Mouse (Mus musculus) layer of hippocampus, postnatal 36 days (tissue): ENCODE data around the gene 1700016C15Rik. TPM values are rescaled to one million over a fixed set of nuclear protein-coding genes. Genes with fewer than 3 reads are reported as not detected.

ENCODE experiments used
- DNase-seq, 2 experiments: peaks; one replicate each; pipeline ENCODE4 v3.0.0; 2022
- total RNA-seq, 2 experiments: library from RNA; stranded (reverse); gene quantifications; 2 replicates each; pipeline ENCODE4 v1.2.3; 2021

The 1700016C15Rik gene
- total RNA-seq, 2 experiments from 2014 or later = not detected

- DNase-seq = no peak
Measured at GRCm38 (mm10) chr1:177797151-177797755, 67.6 kb downstream of the 1700016C15Rik start.

Other genes starting within 250 kb of the 1700016C15Rik start
- 10 to 100 TPM; 67.5 to 69.2 TPM for gene Adss, start 66.7 kb downstream of the 1700016C15Rik start, total RNA-seq